Mouse (Mus musculus): Measurements from ENCODE around the gene Prcd. TPM values are rescaled to one million over a fixed set of nuclear protein-coding genes. Genes with fewer than 3 reads are reported as not detected.
"Not testable (repeated sequence)": the region's sequence is repeated elsewhere in the genome, so short reads cannot be mapped to it uniquely, and the experiment has no call there.

Prcd gene
- polyA plus RNA-seq, 1 experiment from 2014 or later, result 2.8 TPM

- no peak for ATAC-seq (ENCODE audit: low FRiP score)
- no peak overlapping the region; the same call in 1 of the 2 replicates for H3K9ac ChIP-seq
- H3K4me3 ChIP-seq (replicated peaks; ENCODE audit: low read length), result no peak overlapping the region
- no peaks in the 10 kb centered on the region for H3K9me3 ChIP-seq (ENCODE audit: control insufficient read depth, low read length)
- H3K36me3 ChIP-seq (replicated peaks; ENCODE audit: control insufficient read depth, insufficient read depth), result peaks cover 21% of the 10 kb centered on the region
- WGBS, result 36% methylated on average over 13 of the region's 13 CpGs
- no peak for DNase-seq (ENCODE audit: low spot score)
- peak overlapping the region; percentile 84 for H3K4me2 ChIP-seq (replicated peaks)
- H3K27ac ChIP-seq, result no peak overlapping the region
- H3K4me1 ChIP-seq (replicated peaks; ENCODE audit: control insufficient read depth, insufficient read depth, low read length), result peaks cover 31% of the 10 kb centered on the region
- H3K27me3 ChIP-seq (ENCODE audit: control insufficient read depth, insufficient read depth, low read length), result no peaks in the 10 kb centered on the region
Observed at GRCm38 (mm10) chr11:116669787-116670365, 16.5 kb downstream of the Prcd start.

GRCm38 (mm10) chr11:116670386-116670785 lies 17.1 kb downstream of the Prcd start:
- H3K27ac ChIP-seq, result no peak overlapping the region

GRCm38 (mm10) chr11:116671112-116671844 lies 17.9 kb downstream of the Prcd start:
- peak; percentile 99 for DNase-seq (ENCODE audit: low spot score)
- H3K9ac ChIP-seq, result peak overlapping the region; percentile 87
- peak; percentile 88 for ATAC-seq (ENCODE audit: low FRiP score)
- peak overlapping the region; percentile 74 for H3K4me3 ChIP-seq (replicated peaks; ENCODE audit: low read length)
- H3K9me3 ChIP-seq (ENCODE audit: control insufficient read depth, low read length), result no peaks in the 10 kb centered on the region
- peak overlapping the region; percentile 68 for H3K27ac ChIP-seq
- peaks cover 35% of the 10 kb centered on the region for H3K36me3 ChIP-seq (replicated peaks; ENCODE audit: control insufficient read depth, insufficient read depth)
- H3K27me3 ChIP-seq (ENCODE audit: control insufficient read depth, insufficient read depth, low read length), result no peaks in the 10 kb centered on the region
- peaks cover 31% of the 10 kb centered on the region for H3K4me1 ChIP-seq (replicated peaks; ENCODE audit: control insufficient read depth, insufficient read depth, low read length)
- peak overlapping the region; percentile 84 for H3K4me2 ChIP-seq (replicated peaks)
- WGBS, result 2% methylated on average over 45 of the region's 45 CpGs

More at GRCm38 (mm10) chr11:116670386-116670785, 17.1 kb downstream of the Prcd start:
- Histone ChIP-seq H3K4me3 (replicated peaks; ENCODE audit: low read length) (no peak overlapping the region), H3K9ac (no peak overlapping the region), H3K4me1 (replicated peaks; ENCODE audit: control insufficient read depth, insufficient read depth, low read length) (peaks cover 31% of the 10 kb centered on the region), H3K9me3 (ENCODE audit: control insufficient read depth, low read length) (no peaks in the 10 kb centered on the region), H3K36me3 (replicated peaks; ENCODE audit: control insufficient read depth, insufficient read depth) (peaks cover 26% of the 10 kb centered on the region), H3K4me2 (replicated peaks) (peak overlapping the region; percentile 84), H3K27me3 (ENCODE audit: control insufficient read depth, insufficient read depth, low read length) (no peaks in the 10 kb centered on the region)
- 78% methylated on average over 7 of the region's 7 CpGs for WGBS
- ATAC-seq (ENCODE audit: low FRiP score) (no peak), DNase-seq (ENCODE audit: low spot score) (no peak)

- no peaks in the 10 kb centered on the region for H3K27me3 ChIP-seq (ENCODE audit: control insufficient read depth, insufficient read depth, low read length)
- WGBS, result under 1% methylated on average over 24 of the region's 24 CpGs
- no peak for DNase-seq (ENCODE audit: low spot score)
- ATAC-seq (ENCODE audit: low FRiP score), result no peak; the same call in 1 of the 2 replicates
- peaks cover 42% of the 10 kb centered on the region for H3K36me3 ChIP-seq (replicated peaks; ENCODE audit: control insufficient read depth, insufficient read depth)
- peaks cover 31% of the 10 kb centered on the region for H3K4me1 ChIP-seq (replicated peaks; ENCODE audit: control insufficient read depth, insufficient read depth, low read length)
- peak overlapping the region; percentile 74 for H3K4me3 ChIP-seq (replicated peaks; ENCODE audit: low read length)
- H3K9ac ChIP-seq, result peak overlapping the region; percentile 87
- H3K9me3 ChIP-seq (ENCODE audit: control insufficient read depth, low read length), result no peaks in the 10 kb centered on the region
- H3K4me2 ChIP-seq (replicated peaks), result peak overlapping the region; percentile 84
- peak overlapping the region; percentile 68 for H3K27ac ChIP-seq
Observed at GRCm38 (mm10) chr11:116671845-116672434, 18.6 kb downstream of the Prcd start.

GRCm38 (mm10) chr11:116672595-116672994 lies 19.3 kb downstream of the Prcd start:
- Histone ChIP-seq H3K4me1 (replicated peaks; ENCODE audit: control insufficient read depth, insufficient read depth, low read length) (peaks cover 31% of the 10 kb centered on the region), H3K9me3 (ENCODE audit: control insufficient read depth, low read length) (no peaks in the 10 kb centered on the region)
- WGBS, result 21% methylated on average over 7 of the region's 7 CpGs

GRCm38 (mm10) chr11:116673410-116673809 lies 20.1 kb downstream of the Prcd start:
- ATAC-seq (ENCODE audit: low FRiP score), result no peak
- Histone ChIP-seq H3K27me3 (ENCODE audit: control insufficient read depth, insufficient read depth, low read length) (no peaks in the 10 kb centered on the region), H3K9me3 (ENCODE audit: control insufficient read depth, low read length) (no peaks in the 10 kb centered on the region), H3K36me3 (replicated peaks; ENCODE audit: control insufficient read depth, insufficient read depth) (peaks cover 56% of the 10 kb centered on the region), H3K4me1 (replicated peaks; ENCODE audit: control insufficient read depth, insufficient read depth, low read length) (peaks cover 31% of the 10 kb centered on the region), H3K4me2 (replicated peaks) (peak overlapping the region; percentile 84; the same call in 1 of the 2 replicates), H3K9ac (no peak overlapping the region; the same call in 1 of the 2 replicates), H3K4me3 (replicated peaks; ENCODE audit: low read length) (no peak overlapping the region), H3K27ac (no peak overlapping the region)
- no peak for DNase-seq (ENCODE audit: low spot score)
- WGBS, result 81% methylated on average over 2 of the region's 2 CpGs

More at GRCm38 (mm10) chr11:116672595-116672994, 19.3 kb downstream of the Prcd start:
- ATAC-seq (ENCODE audit: low FRiP score) (no peak), DNase-seq (ENCODE audit: low spot score) (no peak)
- Histone ChIP-seq H3K27me3 (ENCODE audit: control insufficient read depth, insufficient read depth, low read length) (no peaks in the 10 kb centered on the region), H3K36me3 (replicated peaks; ENCODE audit: control insufficient read depth, insufficient read depth) (peaks cover 48% of the 10 kb centered on the region), H3K4me3 (replicated peaks; ENCODE audit: low read length) (peak overlapping the region; percentile 74), H3K27ac (no peak overlapping the region), H3K9ac (peak overlapping the region; percentile 87), H3K4me2 (replicated peaks) (peak overlapping the region; percentile 84)

- Histone ChIP-seq H3K9me3 (ENCODE audit: control insufficient read depth, low read length) (no peaks in the 10 kb centered on the region), H3K9ac (no peak overlapping the region), H3K27ac (no peak overlapping the region), H3K4me3 (replicated peaks; ENCODE audit: low read length) (no peak overlapping the region), H3K27me3 (ENCODE audit: control insufficient read depth, insufficient read depth, low read length) (no peaks in the 10 kb centered on the region), H3K36me3 (replicated peaks; ENCODE audit: control insufficient read depth, insufficient read depth) (peaks cover 70% of the 10 kb centered on the region), H3K4me2 (replicated peaks) (no peak overlapping the region), H3K4me1 (replicated peaks; ENCODE audit: control insufficient read depth, insufficient read depth, low read length) (peaks cover 23% of the 10 kb centered on the region)
- WGBS, result 71% methylated on average over 7 of the region's 7 CpGs
- ATAC-seq (ENCODE audit: low FRiP score), result no peak
- DNase-seq (ENCODE audit: low spot score), result no peak
Observed at GRCm38 (mm10) chr11:116674616-116675379, 21.5 kb downstream of the Prcd start.

GRCm38 (mm10) chr11:116675429-116675828 lies 22.1 kb downstream of the Prcd start:
- 87% methylated on average over 6 of the region's 6 CpGs for WGBS
- H3K27ac ChIP-seq; ATAC-seq (ENCODE audit: low FRiP score); H3K9ac ChIP-seq; H3K4me2 ChIP-seq (replicated peaks); H3K9me3 ChIP-seq (ENCODE audit: control insufficient read depth, low read length); DNase-seq (ENCODE audit: low spot score); H3K27me3 ChIP-seq (ENCODE audit: control insufficient read depth, insufficient read depth, low read length); H3K4me3 ChIP-seq (replicated peaks; ENCODE audit: low read length): not testable (repeated sequence)
- Histone ChIP-seq H3K4me1 (replicated peaks; ENCODE audit: control insufficient read depth, insufficient read depth, low read length) (peaks cover 20% of the 10 kb centered on the region), H3K36me3 (replicated peaks; ENCODE audit: control insufficient read depth, insufficient read depth) (peaks cover 70% of the 10 kb centered on the region)

All from hindbrain, embryonic 14.5 days (tissue).